Mouse (Mus musculus) liver, embryonic 16.5 days (tissue): Measurements from ENCODE around the gene Zfp444. TPM values are rescaled to one million over a fixed set of nuclear protein-coding genes. Genes with fewer than 3 reads are reported as not detected.

Experiments used
- ATAC-seq: fragments of 200-750 bp; cut with Nextera tagmentation; 2 replicates; pipeline ENCODE4 v1.8.0; 2017; ENCODE audit warnings: low read depth, mild to moderate bottlenecking, moderate number of reproducible peaks, moderate library complexity
- H3K27ac ChIP-seq: fragments of 300-500 bp; sonication (generic); 2 replicates; pipeline ENCODE4 v1.5.1; 2014; ENCODE audit warnings: mild to moderate bottlenecking, low read length
- H3K27me3 ChIP-seq: fragments of 300-500 bp; sonication (generic); 2 replicates; pipeline ENCODE4 v1.6.1; 2014; ENCODE audit warnings: low read depth, low read length, mixed read lengths; ENCODE audit not compliant: control insufficient read depth, insufficient read depth
- H3K36me3 ChIP-seq: fragments of 300-500 bp; sonication (generic); 2 replicates; pipeline ENCODE4 v1.6.1; 2014; ENCODE audit warnings: mild to moderate bottlenecking; ENCODE audit not compliant: control insufficient read depth, insufficient read depth
- H3K4me1 ChIP-seq: fragments of 300-500 bp; sonication (generic); 2 replicates; pipeline ENCODE4 v1.6.1; 2014; ENCODE audit warnings: low read depth, low read length, mixed read lengths; ENCODE audit not compliant: control insufficient read depth
- H3K4me2 ChIP-seq: fragments of 300-500 bp; sonication (generic); 2 replicates; pipeline ENCODE4 v1.6.1; 2014; ENCODE audit warnings: low read depth, low read length, mixed read lengths
- H3K4me3 ChIP-seq: fragments of 300-500 bp; sonication (generic); 2 replicates; pipeline ENCODE4 v1.5.1; 2014; ENCODE audit warnings: low read depth, mild to moderate bottlenecking, low read length
- H3K9ac ChIP-seq: fragments of 300-500 bp; sonication (generic); 2 replicates; pipeline ENCODE4 v1.6.1; 2014; ENCODE audit warnings: low read depth, low read length
- H3K9me3 ChIP-seq: fragments of 300-500 bp; sonication (generic); replicated peaks from 2 replicates; pipeline ENCODE4 v1.6.1; 2016; ENCODE audit warnings: low read length; ENCODE audit not compliant: control insufficient read depth
- WGBS: fragments of 180-500 bp; shearing (Covaris S2); extraction: QIAGEN DNeasy Blood & Tissue Kit; methylation state at CpG from one replicate; pipeline ENCODE4 v1.1.7; 2014; ENCODE audit not compliant: insufficient replicate concordance; 5-methylcytosine and 5-hydroxymethylcytosine counted together
- polyA plus RNA-seq: library from polyadenylated mRNA; unstranded; fragments of >200 nt; fragmentation: Nextera tagmentation; extraction: Ambion mirVana; gene quantifications from 2 replicates; pipeline ENCODE4 v1.2.1, GENCODE M21; 2015

Zfp444 gene
- polyA plus RNA-seq: 16.1 and 16.6 TPM in 2 replicates

- H3K36me3 ChIP-seq: no peaks in the 10 kb centered on the region
- peak within 1 kb of the TSS; percentile 95 for H3K4me2 ChIP-seq
- ATAC-seq: peak; percentile 84
- H3K4me1 ChIP-seq: peaks cover 19% of the 10 kb centered on the region
- H3K4me3 ChIP-seq: peak within 1 kb of the TSS; percentile 65
- no peaks in the 10 kb centered on the region for H3K9me3 ChIP-seq
- peak within 1 kb of the TSS; percentile 66 for H3K9ac ChIP-seq
- 1% methylated on average over 37 of the region's 37 CpGs for WGBS
- peak within 1 kb of the TSS; percentile 76 for H3K27ac ChIP-seq
- no peaks in the 10 kb centered on the region for H3K27me3 ChIP-seq
Measured at GRCm38 (mm10) chr7:6172006-6172649, at the start of gene Zfp444. Gene Zfp444, plus strand, starts transcription at chr7:6172226.

- Histone ChIP-seq H3K4me3 (no peak overlapping the region), H3K9ac (no peak overlapping the region), H3K9me3 (no peaks in the 10 kb centered on the region), H3K4me1 (no peaks in the 10 kb centered on the region), H3K4me2 (no peak overlapping the region), H3K27ac (no peak overlapping the region), H3K27me3 (no peaks in the 10 kb centered on the region), H3K36me3 (no peaks in the 10 kb centered on the region; the same call in 1 of the 2 replicates)
- WGBS: 24% methylated on average over 7 of the region's 7 CpGs
- ATAC-seq: peak; percentile 32; the same call in 1 of the 2 replicates
Measured at GRCm38 (mm10) chr7:6126690-6127448, 45.2 kb upstream of the Zfp444 start.

- no peaks in the 10 kb centered on the region for H3K9me3 ChIP-seq
- no peaks in the 10 kb centered on the region for H3K4me1 ChIP-seq
- no peak overlapping the region for H3K4me2 ChIP-seq
- H3K4me3 ChIP-seq: no peak overlapping the region
- ATAC-seq: no peak
- H3K27ac ChIP-seq: no peak overlapping the region
- H3K36me3 ChIP-seq: peaks cover 11% of the 10 kb centered on the region
- WGBS: 43% methylated on average over 4 of the region's 4 CpGs
- no peak overlapping the region for H3K9ac ChIP-seq
- no peaks in the 10 kb centered on the region for H3K27me3 ChIP-seq
Measured at GRCm38 (mm10) chr7:6130346-6130745, 41.7 kb upstream of the Zfp444 start.

- WGBS: 82% methylated on average over 30 of the region's 30 CpGs
- no peak for ATAC-seq
- Histone ChIP-seq H3K4me2 (no peak overlapping the region), H3K4me3 (no peak overlapping the region), H3K9me3 (no peaks in the 10 kb centered on the region), H3K27me3 (no peaks in the 10 kb centered on the region), H3K36me3 (peaks cover 11% of the 10 kb centered on the region), H3K27ac (no peak overlapping the region), H3K9ac (no peak overlapping the region), H3K4me1 (no peaks in the 10 kb centered on the region)
Measured at GRCm38 (mm10) chr7:6132646-6133045, 39.4 kb upstream of the Zfp444 start.

- H3K36me3 ChIP-seq: peaks cover 11% of the 10 kb centered on the region
- no peak for ATAC-seq
- no peak overlapping the region for H3K27ac ChIP-seq
- no peaks in the 10 kb centered on the region for H3K27me3 ChIP-seq
- no peaks in the 10 kb centered on the region for H3K9me3 ChIP-seq
- H3K4me3 ChIP-seq: no peak overlapping the region
- no peak overlapping the region for H3K9ac ChIP-seq
- H3K4me1 ChIP-seq: no peaks in the 10 kb centered on the region
- H3K4me2 ChIP-seq: no peak overlapping the region
Measured at GRCm38 (mm10) chr7:6136497-6136896, 35.5 kb upstream of the Zfp444 start.

GRCm38 (mm10) chr7:6139295-6139694 is 32.7 kb upstream of the Zfp444 start:
- H3K4me2 ChIP-seq: no peak overlapping the region
- no peak for ATAC-seq

GRCm38 (mm10) chr7:6143991-6144531 is 28.0 kb upstream of the Zfp444 start:
- H3K27me3 ChIP-seq: no peaks in the 10 kb centered on the region
- H3K4me3 ChIP-seq: no peak overlapping the region
- no peak overlapping the region for H3K9ac ChIP-seq
- ATAC-seq: peak; percentile 40
- no peaks in the 10 kb centered on the region for H3K36me3 ChIP-seq
- no peaks in the 10 kb centered on the region for H3K9me3 ChIP-seq
- H3K27ac ChIP-seq: no peak overlapping the region
- no peak overlapping the region for H3K4me2 ChIP-seq
- H3K4me1 ChIP-seq: peaks cover 51% of the 10 kb centered on the region
- 33% methylated on average over 2 of the region's 2 CpGs for WGBS

More at GRCm38 (mm10) chr7:6139295-6139694, 32.7 kb upstream of the Zfp444 start:
- no peak overlapping the region for H3K9ac ChIP-seq
- no peak overlapping the region for H3K4me3 ChIP-seq
- H3K9me3 ChIP-seq: no peaks in the 10 kb centered on the region
- 65% methylated on average over 3 of the region's 3 CpGs for WGBS
- H3K27ac ChIP-seq: no peak overlapping the region
- peaks cover 4% of the 10 kb centered on the region for H3K4me1 ChIP-seq
- H3K27me3 ChIP-seq: no peaks in the 10 kb centered on the region
- H3K36me3 ChIP-seq: no peaks in the 10 kb centered on the region

GRCm38 (mm10) chr7:6145423-6146188 is 26.4 kb upstream of the Zfp444 start:
- 61% methylated on average over 8 of the region's 8 CpGs for WGBS
- Histone ChIP-seq H3K27me3 (no peaks in the 10 kb centered on the region), H3K27ac (peak overlapping the region; percentile 35), H3K36me3 (no peaks in the 10 kb centered on the region), H3K4me1 (peaks cover 55% of the 10 kb centered on the region), H3K4me2 (no peak overlapping the region), H3K9me3 (no peaks in the 10 kb centered on the region), H3K9ac (no peak overlapping the region), H3K4me3 (no peak overlapping the region)
- ATAC-seq: no peak
